Mouse (Mus musculus) frontal cortex, postnatal 14 days (tissue): ENCODE measurements around the gene Xpr1.

ENCODE experiments used
- DNase-seq, 2 experiments: peaks; one replicate each; pipeline ENCODE4 v3.0.0; 2022; ENCODE audit warnings: low spot score in 2 of 2

The Xpr1 gene

GRCm38 (mm10) chr1:155229464-155230411 is 187.5 kb downstream of the Xpr1 start:
- no peak for DNase-seq
